Mouse (Mus musculus) MEL (cell line): ENCODE measurements around the gene Tpst2. TPM values are rescaled to one million over a fixed set of nuclear protein-coding genes. Genes with fewer than 3 reads are reported as not detected.

Experiments
- DNase-seq: peaks from one replicate; pipeline ENCODE4 v3.0.0; 2011; ENCODE audit warnings: low read depth, low spot score
- H3K27ac ChIP-seq: 2 replicates; pipeline ENCODE4 v1.5.1; 2012; ENCODE audit warnings: low read depth, mild to moderate bottlenecking, control low read depth, low read length, moderate library complexity; ENCODE audit not compliant: control insufficient read depth
- H3K27me3 ChIP-seq, 2 experiments: fragments of 150-350 bp in 1 of 2; sonication (generic) in 1 of 2; 2 replicates each; pipeline ENCODE4 v1.6.1; 2012; ENCODE audit warnings: low read length in 2 of 2, mild to moderate bottlenecking in 2 of 2, improper control_type of control experiment in 1 of 2, moderate library complexity in 1 of 2; ENCODE audit not compliant: insufficient read depth in 2 of 2, control insufficient read depth in 1 of 2
- H3K36me3 ChIP-seq, 2 experiments: 2 replicates each; pipeline ENCODE4 v1.6.1; 2012 to 2014; ENCODE audit warnings: low read length in 2 of 2, improper control_type of control experiment in 1 of 2, inconsistent platforms in 1 of 2, mild to moderate bottlenecking in 1 of 2; ENCODE audit not compliant: insufficient read depth in 2 of 2, control insufficient read depth in 1 of 2
- H3K4me1 ChIP-seq, 2 experiments: fragments of 150-350 bp in 1 of 2; sonication (generic) in 1 of 2; 2 replicates each; pipeline ENCODE4 v1.6.1; 2012; ENCODE audit warnings: low read length in 2 of 2, improper control_type of control experiment in 1 of 2, mild to moderate bottlenecking in 1 of 2; ENCODE audit not compliant: insufficient read depth in 2 of 2, control insufficient read depth in 1 of 2
- H3K4me3 ChIP-seq, 2 experiments: fragments of 150-350 bp in 1 of 2; sonication (generic) in 1 of 2; 2 replicates each; pipeline ENCODE4 v1.5.1; 2012; ENCODE audit warnings: low read depth in 2 of 2, low read length in 2 of 2, mild to moderate bottlenecking in 2 of 2, moderate library complexity in 2 of 2, control low read depth in 1 of 2, improper control_type of control experiment in 1 of 2; ENCODE audit not compliant: control insufficient read depth in 1 of 2, insufficient read depth in 1 of 2
- H3K79me2 ChIP-seq: 2 replicates; pipeline ENCODE4 v1.6.1; 2012; ENCODE audit warnings: mild to moderate bottlenecking, low read length, moderate library complexity; ENCODE audit not compliant: control insufficient read depth, poor library complexity, insufficient read depth
- H3K9ac ChIP-seq: 2 replicates; pipeline ENCODE4 v1.6.1; 2012; ENCODE audit warnings: low read depth, mild to moderate bottlenecking, control low read depth, low read length, moderate library complexity; ENCODE audit not compliant: control insufficient read depth, poor library complexity, severe bottlenecking
- H3K9me3 ChIP-seq: fragments of 150-350 bp; sonication (generic); replicated peaks from 2 replicates; pipeline ENCODE4 v1.6.1; 2012; ENCODE audit warnings: mild to moderate bottlenecking, low read length, improper control_type of control experiment, moderate library complexity; ENCODE audit not compliant: insufficient read depth
- BHLHE40 ChIP-seq: IDR thresholded peaks from 2 replicates; pipeline ENCODE4 v1.6.1; 2012; ENCODE audit warnings: low read depth, mild to moderate bottlenecking, inconsistent platforms, low read length, improper control_type of control experiment, borderline replicate concordance
- CHD1 ChIP-seq: IDR thresholded peaks from 2 replicates; pipeline ENCODE4 v1.6.1; 2012; ENCODE audit warnings: low read depth, mild to moderate bottlenecking, inconsistent platforms, low read length, improper control_type of control experiment
- CHD2 ChIP-seq: IDR thresholded peaks from 2 replicates; pipeline ENCODE4 v1.6.1; 2011; ENCODE audit warnings: low read length, improper control_type of control experiment
- E2F4 ChIP-seq: IDR thresholded peaks from 2 replicates; pipeline ENCODE4 v1.6.1; 2011; ENCODE audit warnings: low read depth, low read length, improper control_type of control experiment, borderline replicate concordance
- GABPA ChIP-seq: IDR thresholded peaks from 2 replicates; pipeline ENCODE4 v1.6.1; 2012; ENCODE audit warnings: low read depth, mild to moderate bottlenecking, inconsistent platforms, low read length, improper control_type of control experiment, moderate library complexity
- GATA1 ChIP-seq: IDR thresholded peaks from 2 replicates; pipeline ENCODE4 v1.6.1; 2011; ENCODE audit warnings: low read depth, low read length, improper control_type of control experiment
- JUND ChIP-seq: IDR thresholded peaks from 2 replicates; pipeline ENCODE4 v1.6.1; 2011; ENCODE audit warnings: low read depth, mild to moderate bottlenecking, improper control_type of control experiment, low read length
- KAT2A ChIP-seq: conservative IDR thresholded peaks from 2 replicates; pipeline ENCODE4 v1.6.1; 2012; ENCODE audit warnings: low read depth, low read length, improper control_type of control experiment, inconsistent platforms
- MAFK ChIP-seq: IDR thresholded peaks from 2 replicates; pipeline ENCODE4 v1.6.1; 2011; ENCODE audit warnings: low read depth, mild to moderate bottlenecking, low read length, improper control_type of control experiment, borderline replicate concordance
- MAX ChIP-seq: IDR thresholded peaks from 2 replicates; pipeline ENCODE4 v1.6.1; 2011; ENCODE audit warnings: low read length, improper control_type of control experiment
- MXI1 ChIP-seq: IDR thresholded peaks from 2 replicates; pipeline ENCODE4 v1.6.1; 2011; ENCODE audit warnings: mild to moderate bottlenecking, low read depth, low read length, improper control_type of control experiment
- MYC ChIP-seq: IDR thresholded peaks from 2 replicates; pipeline ENCODE4 v1.6.1; 2011; ENCODE audit warnings: low read depth, mild to moderate bottlenecking, low read length, improper control_type of control experiment, moderate library complexity
- NELFE ChIP-seq: IDR thresholded peaks from 2 replicates; pipeline ENCODE4 v1.6.1; 2011; ENCODE audit warnings: low read depth, low read length, improper control_type of control experiment
- NRF1 ChIP-seq: IDR thresholded peaks from 2 replicates; pipeline ENCODE4 v1.6.1; 2014; ENCODE audit warnings: low read depth, mild to moderate bottlenecking, inconsistent platforms, low read length, improper control_type of control experiment, moderate library complexity; ENCODE audit not compliant: poor library complexity, insufficient read depth, severe bottlenecking
- RAD21 ChIP-seq: IDR thresholded peaks from 2 replicates; pipeline ENCODE4 v1.6.1; 2011; ENCODE audit warnings: mild to moderate bottlenecking, low read depth, low read length, improper control_type of control experiment
- TAL1 ChIP-seq: IDR thresholded peaks from 2 replicates; pipeline ENCODE4 v1.6.1; 2012; ENCODE audit warnings: mild to moderate bottlenecking, inconsistent platforms, low read length, moderate library complexity, mixed read lengths
- TCF12 ChIP-seq: IDR thresholded peaks from 2 replicates; pipeline ENCODE4 v1.6.1; 2014; ENCODE audit warnings: low read depth, mild to moderate bottlenecking, inconsistent platforms, low read length, improper control_type of control experiment, moderate library complexity
- UBTF ChIP-seq: IDR thresholded peaks from 2 replicates; pipeline ENCODE4 v1.6.1; 2012; ENCODE audit warnings: low read depth, mild to moderate bottlenecking, inconsistent platforms, low read length, improper control_type of control experiment, moderate library complexity, borderline replicate concordance; ENCODE audit not compliant: insufficient read depth
- USF1 ChIP-seq: IDR thresholded peaks from 2 replicates; pipeline ENCODE4 v1.6.1; 2014; ENCODE audit warnings: low read depth, mild to moderate bottlenecking, inconsistent platforms, low read length, improper control_type of control experiment, moderate library complexity
- ZC3H11A ChIP-seq: IDR thresholded peaks from 2 replicates; pipeline ENCODE4 v1.6.1; 2012; ENCODE audit warnings: low read depth, mild to moderate bottlenecking, inconsistent platforms, low read length, improper control_type of control experiment
- ZKSCAN1 ChIP-seq: IDR thresholded peaks from 2 replicates; pipeline ENCODE4 v1.6.1; 2012; ENCODE audit warnings: low read depth, mild to moderate bottlenecking, inconsistent platforms, low read length, improper control_type of control experiment, moderate library complexity
- ZMIZ1 ChIP-seq: IDR thresholded peaks from 2 replicates; pipeline ENCODE4 v1.6.1; 2012; ENCODE audit warnings: low read depth, mild to moderate bottlenecking, inconsistent platforms, low read length, improper control_type of control experiment, moderate library complexity
- polyA plus RNA-seq, 2 experiments: library from polyadenylated mRNA; stranded (reverse) in 1 of 2; unstranded in 1 of 2; fragments of >175 nt in 1 of 2; fragments of >200 nt in 1 of 2; gene quantifications; 2 replicates each; pipeline versions ENCODE4 v1.2.1 to v1.2.4; 2012; ENCODE audit warnings: low replicate concordance in 2 of 2, low read depth in 1 of 2; ENCODE audit not compliant: insufficient read length in 2 of 2, insufficient read depth in 1 of 2, missing spikeins in 1 of 2
- total RNA-seq: library from RNA; depleted of rRNA; stranded (reverse); fragments of 300-350 nt; gene quantifications from 2 replicates; pipeline ENCODE4 v1.2.3, GENCODE M21; 2012

The Tpst2 gene
- total and polyA plus RNA-seq, 3 experiments: 57.8 to 86.1 TPM; not detected in 1

GRCm38 (mm10) chr5:112256457-112256856 lies 20.0 kb upstream of the Tpst2 start:
- Histone ChIP-seq H3K27me3 (no peaks in the 10 kb centered on the region), H3K4me3 (no peak overlapping the region), H3K27ac (no peak overlapping the region), H3K9ac (no peak overlapping the region), H3K36me3 (peaks cover 0 to 12% of the 10 kb centered on the region in 2 experiments; a peak in 2 of 4 replicates), H3K9me3 (no peaks in the 10 kb centered on the region), H3K4me1 (peaks cover 8 to 31% of the 10 kb centered on the region in 2 experiments), H3K79me2 (no peaks in the 10 kb centered on the region)
- no peak for DNase-seq
- TF ChIP-seq MYC: no peak
- TF ChIP-seq NRF1: no peak
- TF ChIP-seq ZKSCAN1: no peak
- TF ChIP-seq ZC3H11A: no peak
- TF ChIP-seq GATA1: no peak
- no peak for TF ChIP-seq JUND
- TF ChIP-seq UBTF: no peak
- no peak for TF ChIP-seq TAL1

- Histone ChIP-seq H3K4me1 (peaks cover 6 to 19% of the 10 kb centered on the region in 2 experiments), H3K9ac (no peak overlapping the region), H3K79me2 (no peaks in the 10 kb centered on the region), H3K36me3 (peaks cover 0 to 8% of the 10 kb centered on the region in 2 experiments; a peak in 2 of 4 replicates), H3K27me3 (no peaks in the 10 kb centered on the region), H3K27ac (no peak overlapping the region), H3K4me3 (no peak overlapping the region), H3K9me3 (no peaks in the 10 kb centered on the region)
- no peak for DNase-seq
- TF ChIP-seq TAL1 (no peak), USF1 (no peak), BHLHE40 (no peak), E2F4 (no peak), KAT2A (no peak), GATA1 (no peak), MXI1 (no peak), NELFE (no peak), TCF12 (no peak), ZKSCAN1 (no peak), GABPA (no peak), ZMIZ1 (no peak), RAD21 (no peak), MAFK (no peak), NRF1 (no peak), CHD1 (no peak), MAX (no peak), CHD2 (no peak)
Observed at GRCm38 (mm10) chr5:112257896-112258295, 18.6 kb upstream of the Tpst2 start.
